ENCODE assay signal across 8 mouse cellular contexts in genomic region chr19:56821798-56822447, GRCm38 (mm10). TPM values are rescaled to one million over a fixed set of nuclear protein-coding genes. Genes with fewer than 3 reads are reported as not detected.
A peak's percentile ranks its signal among the peaks of the same experiment; 100 is the strongest.
DNase-seq lines count a peak whose midpoint lies in the region; ATAC-seq and TF ChIP-seq lines count a peak whose summit lies in the region.

Gene Ccdc186, minus strand, starts transcription at chr19:56822190.

- peak within 1 kb of the TSS; percentile 97 for H3K9ac ChIP-seq in hindbrain, embryonic 13.5 days

- under 1% methylated on average over 77 of the region's 79 CpGs for WGBS in hindbrain, embryonic 13.5 days

- TF ChIP-seq CTCF in Patski (IDR thresholded peaks at IDR 0.05): no peak

- peak; percentile 92 for ATAC-seq in Patski
- peak; percentile 98 for ATAC-seq in hindbrain, embryonic 13.5 days (ENCODE audit: low FRiP score)

- peak within 1 kb of the TSS; percentile 92 for H3K27ac ChIP-seq in hindbrain, embryonic 13.5 days

- no peaks in the 10 kb centered on the region for H3K9me3 ChIP-seq in hindbrain, embryonic 13.5 days

- no peaks in the 10 kb centered on the region for H3K36me3 ChIP-seq in hindbrain, embryonic 13.5 days

- CTCF ChIA-PET in Patski (lab: Charles Lee): interaction anchor here (0.7 to 1.2 kb wide), 2 partner anchors 13 to 73 kb away, joined by 3 to 4 read pairs; no protein-coding TSS in a partner anchor

- H3K4me2 ChIP-seq in hindbrain, embryonic 13.5 days: peak within 1 kb of the TSS; percentile 80

- in situ Hi-C loops in Patski (cut with MboI; ENCODE audit: low pct_unique_long_range_greater_than_20kb): no loop called here

- H3K4me3 ChIP-seq in hindbrain, embryonic 13.5 days: peak within 1 kb of the TSS; percentile 94

- peaks cover 45% of the 10 kb centered on the region for H3K4me1 ChIP-seq in hindbrain, embryonic 13.5 days (replicated peaks)

- H3K27me3 ChIP-seq in Patski: no peaks in the 10 kb centered on the region
- peaks cover 10% of the 10 kb centered on the region; the same call in 1 of the 2 replicates for H3K27me3 ChIP-seq in hindbrain, embryonic 13.5 days

- DNase-seq in Patski (ENCODE audit: low read depth, low spot score): peak; percentile 54
- DNase-seq in cerebellum, postnatal 14 days: peak; percentile 98 to 99
- DNase-seq in frontal cortex, postnatal 14 days (ENCODE audit: low spot score in 2 of 2): peak; percentile 89 to 97
- DNase-seq in layer of hippocampus, postnatal 36 days: peak; percentile 95
- peak; percentile 97 for DNase-seq in lung, postnatal 36 days
- peak; percentile 96 for DNase-seq in retina, postnatal 1 day
- peak; percentile 92 to 93 for DNase-seq in urinary bladder, adult 18-20 months (ENCODE audit: low spot score in 2 of 2)

- POLR2A ChIA-PET in Patski (lab: Charles Lee): interaction anchor here (0.7 to 1.7 kb wide), 3 partner anchors 20 to 87 kb away, joined by 3 to 6 read pairs (median 4); no protein-coding TSS in a partner anchor

RNA-seq across cellular contexts. Expression of gene Ccdc186, which starts in this region (rescaled TPM):
- 33.0 TPM for polyA plus RNA-seq in Patski (2021)
- polyA plus RNA-seq in hindbrain, embryonic 13.5 days (2015; fragmentation: Nextera tagmentation; extraction: Ambion mirVana): 28.1 and 31.5 TPM in 2 replicates
- total RNA-seq in layer of hippocampus, postnatal 36 days (2021): 10 to 100 TPM; 54.2 to 57.7 TPM

Comparison
In these comparisons a context has a peak if more than half of its experiments do, and no peak if none do; other contexts are left out.
1. Peak in every context shown above with its lines: DNase-seq, ATAC-seq, H3K4me3 ChIP-seq and H3K27ac ChIP-seq.